10 mouse cellular contexts compared by ENCODE assay signal in genomic region chr8:12895535-12896150, GRCm38 (mm10). TPM values are rescaled to one million over a fixed set of nuclear protein-coding genes. Genes with fewer than 3 reads are reported as not detected.
DNase-seq lines count a peak whose midpoint lies in the region; ATAC-seq and TF ChIP-seq lines count a peak whose summit lies in the region.
"Had no signal": no experiment of that assay in that cellular context is flagged by ENCODE, and none has a peak within 500 bp of the region (broad histone marks: within the 10 kb centered on the region; RNA-seq: fewer than 3 reads in every experiment).

No protein-coding gene starts in this region.

- peak; percentile 61 for TF ChIP-seq CTCF in layer of hippocampus, adult 2 months (conservative IDR thresholded peaks at IDR 0.05)
- TF ChIP-seq CTCF in CH12.LX (conservative IDR thresholded peaks at IDR 0.05 in 1 of 2, IDR thresholded peaks at IDR 0.05 in 1 of 2; ENCODE audit: low read depth in 2 of 2, low read length in 2 of 2), result peak; percentile 16 to 34; a peak in 2 of 4 replicates

- no peak for ATAC-seq in megakaryocyte-erythroid progenitor cell, adult 5-6 weeks (replicated peaks; ENCODE audit: low FRiP score, low TSS enrichment, poor library complexity, severe bottlenecking)
- ATAC-seq: liver, embryonic 12.5 days had no signal

- H3K79me2 ChIP-seq in CH12.LX (replicated peaks; ENCODE audit: control insufficient read depth, extremely low read depth, insufficient read depth, poor library complexity, severe bottlenecking), result no peaks in the 10 kb centered on the region

- H3K4me2 ChIP-seq in CH12.LX (ENCODE audit: insufficient read depth, low read depth, poor library complexity, severe bottlenecking), result no peak overlapping the region
- H3K4me2 ChIP-seq: liver, embryonic 12.5 days had no signal

- 0 out of 4 replicates have a peak, but pooled peaks cover 0 to 3% of the 10 kb centered on the region in 2 experiments for H3K4me1 ChIP-seq in CH12.LX (ENCODE audit: control insufficient read depth in 1 of 2, insufficient read depth in 2 of 2)

- no peak; the same call in 1 of the 2 replicates for TF ChIP-seq RAD21 in CH12.LX (IDR thresholded peaks at IDR 0.05; ENCODE audit: low read depth, low read length)

- H3K9me3 ChIP-seq in CH12.LX (replicated peaks; ENCODE audit: low read length), result no peaks in the 10 kb centered on the region
- H3K9me3 ChIP-seq: liver, embryonic 12.5 days had no signal

- H3K27ac ChIP-seq in layer of hippocampus, adult 2 months, result no peak overlapping the region
- no peak overlapping the region for H3K27ac ChIP-seq in CH12.LX (ENCODE audit: insufficient read depth, low read depth)
- H3K27ac ChIP-seq: liver, embryonic 12.5 days had no signal

- no peaks in the 10 kb centered on the region for H3K36me3 ChIP-seq in CH12.LX (replicated peaks in 1 of 2; ENCODE audit: control insufficient read depth in 1 of 2, insufficient read depth in 1 of 2, low read length in 1 of 2)
- H3K36me3 ChIP-seq: liver, embryonic 12.5 days had no signal

- dilution Hi-C loops in CH12.LX (cut with MboI; ENCODE audit: extremely low pct_ligation_motif_present, extremely low pct_unique_long_range_greater_than_20kb, low sequenced_read_pairs), result no loop called here

- no peak overlapping the region for H3K4me3 ChIP-seq in layer of hippocampus, adult 2 months
- no peak overlapping the region for H3K4me3 ChIP-seq in CH12.LX (replicated peaks in 1 of 3; ENCODE audit: low read depth in 2 of 3, low read length in 2 of 3, poor library complexity in 1 of 3)
- H3K4me3 ChIP-seq: liver, embryonic 12.5 days; myocyte had no signal

- H3K9ac ChIP-seq in CH12.LX (ENCODE audit: insufficient read depth, low read depth), result no peak overlapping the region
- H3K9ac ChIP-seq: liver, embryonic 12.5 days had no signal

- no peak for TF ChIP-seq EP300 in CH12.LX (IDR thresholded peaks at IDR 0.05; ENCODE audit: low read length)

- peaks cover 96% of the 10 kb centered on the region for H3K27me3 ChIP-seq in CH12.LX (replicated peaks)

- TF ChIP-seq POLR2A in CH12.LX (IDR thresholded peaks at IDR 0.05; ENCODE audit: low read depth, low read length), result no peak

- peak; percentile 60 for DNase-seq in cerebellum, adult 9-11 months
- no peak for DNase-seq in cerebellum, adult 11 months
- no peak for DNase-seq in layer of hippocampus, adult 2 months (ENCODE audit: low spot score in 2 of 2)
- no peak for DNase-seq in layer of hippocampus, postnatal 10 days (ENCODE audit: low spot score in 2 of 2)
- no peak for DNase-seq in CH12.LX (ENCODE audit: extremely low read depth)
- peak; percentile 48 to 55 for DNase-seq in cerebellum, postnatal 14 days
- DNase-seq in gastrocnemius, postnatal 4 days (ENCODE audit: low spot score in 2 of 2), result no peak

- in situ Hi-C loops in CH12.LX (cut with MboI; ENCODE audit: low pct_ligation_motif_present, low pct_unique_long_range_greater_than_20kb, low sequenced_read_pairs), result no loop called here

TF ChIP-seq in CH12.LX, 34 proteins besides CTCF, POLR2A, EP300 and RAD21:
- TF ChIP-seq POLR2AphosphoS2 (IDR thresholded peaks at IDR 0.05; ENCODE audit: low read depth, low read length) (no peak), MAFK (IDR thresholded peaks at IDR 0.05; ENCODE audit: insufficient replicate concordance, low read length) (no peak), MXI1 (IDR thresholded peaks at IDR 0.05; ENCODE audit: low read depth, low read length) (no peak), UBTF (IDR thresholded peaks at IDR 0.05; ENCODE audit: low read depth, low read length) (no peak), PAX5 (IDR thresholded peaks at IDR 0.05; ENCODE audit: low read length) (no peak), GABPA (IDR thresholded peaks at IDR 0.05; ENCODE audit: insufficient replicate concordance, low read depth, low read length) (no peak), USF2 (conservative IDR thresholded peaks at IDR 0.05; ENCODE audit: low read depth, low read length) (no peak), CHD2 (IDR thresholded peaks at IDR 0.05; ENCODE audit: low read length) (no peak), MAX (IDR thresholded peaks at IDR 0.05; ENCODE audit: low read length) (no peak), NRF1 (IDR thresholded peaks at IDR 0.05; ENCODE audit: low read depth, low read length) (no peak), USF1 (IDR thresholded peaks at IDR 0.05; ENCODE audit: low read depth, low read length) (no peak), MAZ (IDR thresholded peaks at IDR 0.05; ENCODE audit: low read depth, low read length) (no peak), BHLHE40 (IDR thresholded peaks at IDR 0.05; ENCODE audit: low read depth, low read length) (no peak), CHD1 (IDR thresholded peaks at IDR 0.05; ENCODE audit: low read depth, low read length) (no peak), ZNF384 (IDR thresholded peaks at IDR 0.05; ENCODE audit: low read depth, low read length) (no peak)

RNA-seq across cellular contexts. Expression of gene Mcf2l, which starts 22.0 kb away (rescaled TPM):
- total RNA-seq in layer of hippocampus, adult 2 months (2021), result 100 to 1,000 TPM; 225 to 238 TPM
- 100 to 1,000 TPM; 269 to 278 TPM for total RNA-seq in layer of hippocampus, postnatal 10 days (2021)
- total RNA-seq in CH12.LX (2012; rRNA removed), result not detected in 2 replicates
- total RNA-seq in CH12.LX (2014; rRNA removed), result not detected in 2 replicates
- polyA plus RNA-seq in CH12.LX (2012; ENCODE audit: insufficient read length, low read depth), result not detected in 2 replicates
- 0.37 and 1.5 TPM in 2 replicates for total RNA-seq in megakaryocyte-erythroid progenitor cell, adult 5-6 weeks (2014; fragmentation: Nextera tagmentation)
- total RNA-seq in megakaryocyte-erythroid progenitor cell, adult 5-6 weeks (2017), result 0.23 and 1.3 TPM in 2 replicates
- total RNA-seq in gastrocnemius, postnatal 4 days (2021), result 10 to 100 TPM; 36.0 to 42.4 TPM

Comparison
In these comparisons a context has a peak if more than half of its experiments do, and no peak if none do; other contexts are left out.
1. DNase-seq: peak in cerebellum, adult 9-11 months (single experiment) and cerebellum, postnatal 14 days (2 of 2); none in cerebellum, adult 11 months (single experiment), layer of hippocampus, adult 2 months (0 of 2), layer of hippocampus, postnatal 10 days (0 of 2), CH12.LX (single experiment) and gastrocnemius, postnatal 4 days (0 of 2).
2. RNA of gene Mcf2l, which starts 22.0 kb away (total RNA-seq): 269 to 278 TPM in layer of hippocampus, postnatal 10 days, 225 to 238 TPM in layer of hippocampus, adult 2 months and 36.0 to 42.4 TPM in gastrocnemius, postnatal 4 days; 0.23 to 1.5 TPM in megakaryocyte-erythroid progenitor cell, adult 5-6 weeks and not detected in CH12.LX; every median in the first group is over 10 times any median in the second.